Mouse (Mus musculus): ENCODE measurements around the gene Gorasp2.

Gene Gorasp2

DNA sequence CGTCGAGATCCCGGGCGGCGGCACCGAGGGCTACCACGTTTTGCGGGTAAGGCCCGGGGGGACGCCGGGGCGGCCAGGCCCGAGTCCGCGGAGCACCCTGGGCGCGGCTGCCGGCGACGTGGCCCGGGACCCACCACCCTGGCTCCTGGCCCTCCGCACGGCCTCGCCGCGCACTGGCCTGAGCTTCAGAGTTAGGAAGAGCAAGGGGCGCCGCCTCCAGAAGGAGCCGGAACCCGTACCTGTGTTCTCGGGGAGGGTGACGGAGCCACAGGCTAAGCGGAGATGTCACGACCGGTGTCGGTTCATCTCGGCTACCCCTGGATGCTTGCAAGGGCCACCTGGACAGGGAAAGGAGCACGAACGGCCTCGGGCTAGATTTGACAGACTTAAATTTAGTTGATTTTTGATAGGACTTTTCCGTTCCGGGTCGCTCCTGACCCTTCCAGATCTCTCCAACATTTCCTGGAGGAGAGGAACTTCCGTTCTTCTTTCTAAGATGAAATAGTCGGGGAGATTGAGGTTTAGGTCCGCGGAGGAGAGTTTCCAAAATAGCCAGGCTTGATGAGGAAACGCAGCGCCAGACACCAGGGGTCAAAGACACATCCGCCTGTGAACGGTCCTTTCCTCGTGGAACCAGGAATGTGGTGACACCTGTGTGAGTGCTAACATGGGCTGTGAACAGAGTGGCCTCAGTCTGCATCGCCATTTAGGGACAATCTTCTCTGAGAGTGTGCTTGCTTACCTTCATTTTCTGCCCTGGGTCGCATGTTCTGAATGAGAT is 529 bp downstream of the Gorasp2 start, which contains the start of gene Gm26558:
Gene Gm26558 (minus strand): TSS at position 394 of the 781 bp plus-strand sequence.
- peak; percentile 16 for DNase-seq (ENCODE audit: low spot score)

- no peak for DNase-seq (ENCODE audit: low spot score)
Measured at GRCm38 (mm10) chr2:70663764-70664163, 2.4 kb downstream of the Gorasp2 start.

- no peak for DNase-seq (ENCODE audit: low spot score)
Measured at GRCm38 (mm10) chr2:70667016-70667415, 5.6 kb downstream of the Gorasp2 start.

GRCm38 (mm10) chr2:70669241-70669640 is 7.9 kb downstream of the Gorasp2 start:
- no peak for DNase-seq (ENCODE audit: low spot score)

DNA sequence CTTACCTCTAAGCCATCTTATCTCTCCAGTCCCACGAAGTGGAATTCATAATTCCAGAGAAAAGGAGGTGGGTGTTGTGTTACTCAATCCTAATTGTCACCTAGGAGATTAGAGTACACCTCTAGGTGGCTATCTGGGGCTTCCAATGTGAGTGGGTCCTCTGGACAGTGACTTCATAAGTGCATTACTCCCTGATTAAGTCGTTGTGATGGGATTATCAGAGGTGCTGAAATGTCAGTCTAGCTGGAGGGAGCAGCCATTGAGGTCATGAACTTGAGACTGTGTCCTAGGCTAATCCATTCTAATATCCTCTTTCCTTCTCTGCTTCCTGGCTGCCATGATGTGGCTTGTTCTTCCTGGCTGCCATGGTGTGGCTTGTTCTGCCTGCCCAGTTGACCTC is 8.5 kb downstream of the Gorasp2 start:
- DNase-seq (ENCODE audit: low spot score): no peak

DNA sequence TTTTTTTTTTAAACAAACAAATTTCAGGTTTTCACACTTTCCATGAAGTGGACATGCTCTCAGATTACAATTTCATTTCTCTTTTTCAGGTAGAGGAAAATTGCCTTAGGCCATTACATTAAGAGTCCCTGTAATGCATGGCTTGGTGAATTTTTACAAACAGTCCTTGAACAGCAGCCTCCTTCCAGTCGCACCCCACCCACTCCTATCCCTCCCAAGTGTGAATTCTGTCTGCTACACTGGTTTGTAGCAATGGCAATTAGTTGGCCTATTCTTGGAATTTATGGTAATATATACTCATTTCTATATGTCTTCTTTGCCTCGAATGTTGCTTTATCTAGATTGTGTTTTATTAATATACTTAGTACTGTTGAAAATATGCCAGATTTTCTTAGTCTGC is 11.1 kb downstream of the Gorasp2 start:
- DNase-seq (ENCODE audit: low spot score): no peak

GRCm38 (mm10) chr2:70673445-70674126 is 12.2 kb downstream of the Gorasp2 start:
- DNase-seq (ENCODE audit: low spot score): peak; percentile 27

- no peak for DNase-seq (ENCODE audit: low spot score)
Measured at GRCm38 (mm10) chr2:70682324-70682723, 20.9 kb downstream of the Gorasp2 start.

DNA sequence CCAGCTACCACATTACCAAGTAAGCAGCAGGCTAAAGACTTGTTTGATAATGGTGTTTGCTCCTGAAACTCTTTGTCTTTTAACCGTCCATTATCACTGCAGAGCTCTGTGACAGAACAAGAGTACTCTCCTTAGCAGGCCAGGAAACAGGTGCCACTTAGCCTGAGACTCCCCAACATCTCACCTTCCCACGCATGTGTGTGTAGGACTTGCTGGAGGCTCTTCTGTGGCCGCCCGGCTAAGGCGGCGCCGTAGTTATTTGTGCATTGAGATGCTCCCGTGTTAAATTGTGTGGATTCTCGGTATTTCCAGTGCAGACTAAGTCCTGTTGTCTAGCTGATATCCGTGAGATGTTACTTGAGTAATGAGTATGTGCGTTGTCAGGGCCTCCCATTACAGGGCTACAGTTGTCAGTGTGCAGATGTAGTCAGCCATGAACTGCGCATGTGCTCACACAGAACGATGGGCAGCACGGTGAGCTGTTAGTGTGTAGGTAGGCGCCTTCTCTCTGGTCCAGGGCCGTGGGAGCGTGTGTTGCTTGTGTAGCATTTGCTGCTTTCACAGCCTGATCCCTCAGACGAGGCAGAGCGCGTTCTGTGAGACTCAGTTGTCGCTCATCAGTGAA is 27.2 kb downstream of the Gorasp2 start:
- no peak for DNase-seq (ENCODE audit: low spot score)

- no peak for DNase-seq (ENCODE audit: low spot score)
Measured at GRCm38 (mm10) chr2:70690195-70690594, 28.8 kb downstream of the Gorasp2 start.

- DNase-seq (ENCODE audit: low spot score): no peak
Measured at GRCm38 (mm10) chr2:70695712-70696111, 34.3 kb downstream of the Gorasp2 start.

DNA sequence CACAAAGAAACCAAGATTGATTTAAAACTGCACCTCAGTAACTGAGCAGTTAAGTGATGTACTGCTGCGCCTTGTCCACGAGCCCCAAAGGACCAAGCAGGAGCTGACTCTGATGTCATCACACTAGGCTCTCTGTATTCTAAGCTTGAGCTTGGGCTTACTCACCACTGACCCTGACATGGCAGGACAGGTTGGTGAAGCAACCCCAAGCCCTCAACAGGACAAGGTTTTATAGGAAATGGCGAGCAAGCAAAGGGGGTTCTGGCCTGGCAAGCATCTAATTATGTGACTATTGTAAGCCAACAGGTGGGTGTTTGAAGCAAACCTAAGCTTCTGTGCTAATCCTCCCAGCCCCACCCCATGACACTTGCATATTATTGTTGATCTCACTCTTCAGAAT is 39.5 kb downstream of the Gorasp2 start:
- DNase-seq (ENCODE audit: low spot score): no peak

DNA sequence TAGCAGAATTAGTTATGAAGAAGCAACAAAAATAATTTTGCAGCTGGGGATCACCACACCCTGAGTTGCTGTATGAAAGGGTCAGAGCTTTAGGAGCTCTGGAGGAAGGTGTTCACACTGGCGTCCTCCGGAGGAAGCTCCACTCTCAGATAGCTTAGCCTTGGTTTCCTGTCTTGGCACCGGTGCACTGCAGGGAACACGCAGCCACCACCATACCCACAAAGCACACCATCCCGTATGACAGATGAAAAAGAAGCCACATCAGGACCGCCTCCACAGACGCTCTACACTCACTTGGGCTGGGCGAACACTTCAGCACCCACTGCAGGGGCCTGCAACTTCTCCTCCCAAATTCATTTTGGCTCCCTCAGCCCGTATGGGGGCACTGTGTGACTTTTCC is 40.2 kb downstream of the Gorasp2 start:
- no peak for DNase-seq (ENCODE audit: low spot score)

DNA sequence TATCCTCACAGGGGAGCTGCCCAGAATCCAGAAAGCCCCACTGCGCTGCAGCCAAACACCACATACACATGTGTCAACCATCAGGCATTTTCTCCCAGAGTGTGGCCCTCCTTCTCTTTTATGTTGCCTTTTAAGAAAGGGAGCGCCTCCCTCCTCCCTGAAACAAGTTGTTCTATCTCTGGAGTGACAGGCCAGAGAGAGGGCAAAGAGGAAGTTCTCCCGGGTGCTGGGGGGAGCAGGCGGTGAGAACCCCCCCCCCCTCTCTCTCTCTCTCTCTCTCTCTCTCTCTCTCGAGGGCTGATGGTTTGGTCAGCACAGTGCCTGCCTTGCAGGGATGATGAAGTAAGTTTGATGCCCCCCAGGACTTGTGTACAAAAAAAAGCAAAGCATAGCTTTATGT is 41.0 kb downstream of the Gorasp2 start:
- DNase-seq (ENCODE audit: low spot score): no peak

- no peak for DNase-seq (ENCODE audit: low spot score)
Measured at GRCm38 (mm10) chr2:70708986-70709730, 47.8 kb downstream of the Gorasp2 start.

DNA sequence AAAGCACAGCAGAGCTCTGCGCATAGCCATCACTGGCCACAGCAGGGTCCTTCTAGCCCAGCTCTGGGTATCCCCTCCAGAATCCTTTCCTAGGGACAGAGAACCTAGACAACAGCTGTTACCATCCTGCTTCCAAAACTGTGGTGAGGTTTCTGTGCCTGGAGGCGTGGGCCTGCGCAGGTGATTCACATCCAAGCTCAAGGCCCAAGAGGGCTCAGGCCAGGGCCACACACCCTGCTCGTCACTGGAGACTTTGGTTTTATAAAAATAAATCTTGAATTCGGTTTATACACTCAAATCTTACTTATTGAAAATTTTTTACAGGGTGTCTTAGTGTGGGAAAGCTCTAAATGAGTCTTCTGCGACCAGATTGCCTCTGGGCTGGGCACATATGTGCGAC is 48.9 kb downstream of the Gorasp2 start:
- DNase-seq (ENCODE audit: low spot score): no peak

DNA sequence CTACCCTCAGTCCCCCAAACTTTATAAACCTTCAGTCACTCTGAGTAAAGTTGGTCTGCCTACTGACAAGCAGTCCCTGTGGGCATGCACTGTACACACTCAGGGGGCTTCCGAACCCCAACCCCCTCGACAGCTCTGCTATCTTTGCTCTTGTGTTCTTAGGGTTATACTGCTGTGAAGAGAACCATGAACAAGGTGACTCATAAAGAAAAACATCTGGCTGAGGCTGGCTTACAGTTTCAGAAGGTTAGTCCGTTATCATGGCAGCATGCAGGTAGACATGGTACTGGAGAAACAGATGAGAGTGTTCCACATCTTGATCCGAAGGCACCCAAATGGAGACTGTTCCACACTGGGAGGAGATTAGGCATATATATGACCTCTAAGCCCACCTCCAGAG is 49.5 kb downstream of the Gorasp2 start:
- no peak for DNase-seq (ENCODE audit: low spot score)

DNA sequence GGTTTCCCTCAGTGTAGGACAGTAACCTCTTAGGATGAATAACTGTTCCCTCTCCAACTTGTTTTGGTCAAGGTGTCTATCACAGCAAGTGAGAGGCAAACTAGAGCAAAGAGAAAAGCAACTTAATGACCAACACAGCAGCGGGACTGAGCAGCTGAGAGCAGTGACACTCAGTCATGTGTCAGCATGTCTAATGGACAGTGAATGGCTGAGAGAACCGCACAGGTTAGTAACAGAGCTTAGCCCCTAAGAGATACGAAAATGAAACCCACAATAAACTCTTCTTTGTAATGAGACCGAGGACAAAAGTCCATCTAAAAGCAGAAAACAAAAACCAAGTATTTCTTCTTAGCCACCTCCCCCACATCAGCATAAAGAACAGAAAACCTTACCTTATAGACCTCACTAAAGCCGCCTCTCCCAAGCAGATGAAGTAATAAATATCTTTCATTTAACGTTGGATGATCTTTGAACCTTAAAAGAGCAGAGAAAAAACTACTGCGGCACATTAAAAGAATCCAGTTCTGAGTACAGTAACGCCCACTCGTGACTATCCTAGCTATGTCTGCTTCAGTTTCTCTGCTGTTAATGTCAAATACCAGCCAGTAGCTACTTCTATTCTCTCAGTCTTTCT is 62.4 kb downstream of the Gorasp2 start:
- no peak for DNase-seq (ENCODE audit: low spot score)

DNA sequence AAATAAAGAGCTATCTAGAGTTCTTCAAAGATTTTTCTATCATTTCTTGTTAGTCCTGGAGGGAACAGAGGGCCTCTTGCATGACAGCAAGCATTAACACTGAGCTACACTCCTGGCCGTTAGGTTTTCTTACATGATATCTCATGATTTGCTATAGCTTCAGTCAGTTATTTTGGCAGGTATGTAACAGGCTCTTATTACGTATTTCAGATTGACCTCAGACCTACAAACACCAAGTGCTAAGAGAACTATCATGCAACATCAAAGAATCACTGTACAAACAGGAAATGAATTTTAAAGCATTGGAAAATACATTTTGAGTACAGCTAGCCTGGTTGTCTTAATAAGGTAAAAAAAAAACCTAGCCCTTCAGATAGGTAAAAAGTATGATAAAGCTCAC is 65.7 kb downstream of the Gorasp2 start:
- DNase-seq (ENCODE audit: low spot score): no peak

- no peak for DNase-seq (ENCODE audit: low spot score)
Measured at GRCm38 (mm10) chr2:70735534-70735933, 74.2 kb downstream of the Gorasp2 start.

- no peak for DNase-seq (ENCODE audit: low spot score)
Measured at GRCm38 (mm10) chr2:70736008-70736407, 74.6 kb downstream of the Gorasp2 start.

- no peak for DNase-seq (ENCODE audit: low spot score)
Measured at GRCm38 (mm10) chr2:70741901-70742300, 80.5 kb downstream of the Gorasp2 start.
